Mouse (Mus musculus) bone marrow, adult 2 months (tissue): ENCODE data around the gene Upk1a.

ENCODE experiments used
- CTCF ChIP-seq: fragments of 200-500 bp; IDR thresholded peaks from 2 replicates; pipeline ENCODE4 v1.5.1; 2011; ENCODE audit warnings: low read length, control low read depth; ENCODE audit not compliant: control insufficient read depth, insufficient read depth
- POLR2A ChIP-seq: fragments of 200-500 bp; IDR thresholded peaks from 2 replicates; pipeline ENCODE4 v1.6.1; 2011; ENCODE audit warnings: low read depth, mild to moderate bottlenecking, control low read depth, low read length, borderline replicate concordance; ENCODE audit not compliant: control insufficient read depth

GRCm38 (mm10) chr7:30585170-30585569 lies 27.5 kb downstream of the Upk1a start:
- no peak for TF ChIP-seq CTCF
- TF ChIP-seq POLR2A = peak; percentile 20; the same call in 1 of the 2 replicates
